Mouse (Mus musculus): Measurements from ENCODE around the gene Cd5. TPM values are rescaled to one million over a fixed set of nuclear protein-coding genes. Genes with fewer than 3 reads are reported as not detected.
A peak's percentile ranks its signal among the peaks of the same experiment; 100 is the strongest.

Gene Cd5
- total RNA-seq, 2 experiments from 2014 or later, result not detected

DNA sequence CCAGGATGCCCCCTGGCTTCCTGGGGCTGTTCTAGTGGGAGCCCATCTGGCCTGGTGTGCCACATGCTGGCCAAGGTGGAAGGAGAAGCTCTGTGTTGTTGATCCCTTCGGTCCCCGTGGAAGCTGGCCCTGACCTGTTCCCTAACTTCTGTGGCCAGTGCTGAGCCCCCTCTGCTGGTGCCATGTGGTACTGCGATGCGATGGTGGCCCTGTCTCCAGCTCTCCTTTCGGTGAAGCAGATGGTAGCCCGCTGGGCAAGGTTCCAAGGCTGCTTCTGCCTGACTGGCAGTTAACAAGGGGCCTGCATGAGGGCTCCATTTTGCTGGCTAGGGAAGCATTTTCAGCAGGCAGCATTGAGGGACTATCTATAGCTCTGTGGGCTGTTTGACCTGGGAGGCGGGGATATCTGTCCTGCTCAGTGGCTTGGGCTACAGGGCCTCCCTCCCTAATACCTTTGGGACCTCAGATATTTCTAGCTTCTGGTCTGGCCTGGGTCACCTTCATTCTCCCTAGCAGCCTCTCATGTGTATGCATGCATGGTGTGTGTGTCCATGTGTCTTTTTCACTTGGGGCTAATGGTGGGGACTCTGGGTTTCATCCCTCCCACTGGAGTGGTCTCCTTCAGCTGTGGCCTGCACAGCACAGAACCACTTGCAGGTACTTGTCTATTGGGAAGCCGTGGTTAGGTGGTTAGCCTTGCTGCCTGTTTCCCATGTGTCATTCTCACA lies 29.3 kb downstream of the Cd5 start:
- peak; percentile 91 for ATAC-seq (replicated peaks; ENCODE audit: poor library complexity, severe bottlenecking)

DNA sequence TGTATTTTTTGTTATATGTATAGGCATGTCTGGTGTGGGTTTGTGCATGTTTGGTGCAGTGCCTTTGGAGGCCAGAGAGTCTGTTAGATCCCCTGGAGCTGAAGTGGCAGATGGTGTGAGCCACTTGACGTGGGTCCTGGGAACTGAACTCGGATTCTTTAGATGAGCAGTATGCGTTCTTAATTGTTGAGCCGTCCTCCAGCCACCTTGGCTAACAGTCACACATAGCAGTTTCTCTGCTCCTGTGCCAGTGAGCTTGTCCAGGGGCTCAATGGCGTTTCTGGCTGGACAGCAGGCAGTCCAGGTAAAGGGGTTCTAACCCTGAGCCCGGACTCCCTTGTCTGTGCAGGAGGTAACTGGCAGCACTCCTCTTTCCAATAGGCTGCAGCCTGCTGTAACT lies 29.9 kb downstream of the Cd5 start:
- ATAC-seq (replicated peaks; ENCODE audit: poor library complexity, severe bottlenecking), result no peak

DNA sequence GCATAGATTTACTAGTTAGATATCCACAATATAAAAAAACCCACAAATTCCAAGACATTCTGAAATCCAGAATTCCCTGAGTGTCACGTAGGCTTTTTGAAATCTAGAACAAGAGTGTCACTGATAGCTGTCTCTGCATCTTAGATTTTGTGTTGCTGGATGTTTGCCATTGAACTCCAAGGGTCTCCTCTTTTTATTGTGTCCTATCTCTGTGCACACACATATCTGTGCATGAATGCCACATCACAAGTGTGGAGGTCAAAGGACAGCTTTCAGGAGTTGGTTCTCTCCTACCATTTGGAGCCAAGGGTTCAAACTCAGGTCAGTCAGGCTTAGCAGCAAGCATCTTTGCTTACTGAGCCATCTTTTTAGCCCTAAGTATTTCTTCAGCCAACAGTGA lies 30.9 kb downstream of the Cd5 start:
- no peak for ATAC-seq (replicated peaks; ENCODE audit: poor library complexity, severe bottlenecking)

DNA sequence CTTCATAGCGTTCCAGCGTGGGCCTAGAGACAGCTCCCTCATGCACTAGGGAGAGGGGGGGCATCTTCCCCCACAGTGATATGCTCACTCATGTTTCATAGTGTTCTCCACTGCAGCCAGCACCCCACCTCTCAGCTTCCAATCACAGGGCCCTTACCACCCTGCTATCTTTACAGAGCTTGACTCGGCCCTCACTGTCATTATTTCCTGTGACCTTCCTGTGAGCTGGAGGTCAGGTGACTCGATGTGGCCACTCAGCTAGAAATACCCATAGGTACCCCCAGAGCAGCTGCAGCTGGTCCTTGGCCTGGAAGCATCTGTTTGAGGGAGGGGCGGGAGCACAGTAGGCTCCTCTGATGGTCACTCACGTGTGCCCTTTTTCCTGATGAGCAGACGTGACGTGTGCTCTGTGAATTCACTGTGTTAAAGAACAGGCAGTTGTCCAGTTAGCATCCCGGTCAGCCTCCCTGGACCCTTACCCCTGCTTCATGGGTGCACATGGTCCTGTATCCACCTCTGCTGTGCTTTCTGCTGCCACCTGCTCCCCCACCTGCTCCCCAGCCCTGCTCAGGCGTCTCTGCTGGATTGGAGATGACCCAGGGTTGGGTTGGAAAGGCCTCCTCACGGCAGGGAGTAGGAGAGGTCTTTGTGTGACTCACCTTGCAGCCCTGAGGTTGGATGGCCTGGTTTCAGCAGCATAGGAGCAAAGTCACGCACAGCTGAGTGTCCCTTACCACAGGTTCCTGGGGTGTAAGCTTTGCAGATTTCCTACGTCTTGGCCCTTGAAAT lies 31.5 kb downstream of the Cd5 start:
- ATAC-seq (replicated peaks; ENCODE audit: poor library complexity, severe bottlenecking), result no peak

DNA sequence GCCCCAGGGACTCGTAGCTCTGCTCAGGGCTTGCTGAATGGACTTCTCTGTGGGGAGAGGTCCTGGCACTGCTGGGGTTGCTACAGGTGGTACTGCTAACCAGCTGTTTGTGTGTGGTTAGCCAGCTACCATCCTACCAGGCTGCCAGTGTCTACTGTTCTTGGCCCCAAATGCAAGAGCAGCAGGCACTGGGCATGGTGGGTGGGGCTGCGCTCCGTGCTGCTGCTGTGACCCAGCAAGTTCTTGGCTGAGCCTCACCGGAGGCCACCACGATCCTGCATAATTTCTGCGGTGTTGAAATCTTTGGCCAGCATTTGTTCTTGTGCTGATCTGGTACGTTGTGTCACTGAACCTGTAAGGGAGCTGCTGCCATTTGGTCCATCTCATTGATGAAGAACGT lies 35.3 kb downstream of the Cd5 start:
- peak; percentile 52 for ATAC-seq (replicated peaks; ENCODE audit: poor library complexity, severe bottlenecking)

DNA sequence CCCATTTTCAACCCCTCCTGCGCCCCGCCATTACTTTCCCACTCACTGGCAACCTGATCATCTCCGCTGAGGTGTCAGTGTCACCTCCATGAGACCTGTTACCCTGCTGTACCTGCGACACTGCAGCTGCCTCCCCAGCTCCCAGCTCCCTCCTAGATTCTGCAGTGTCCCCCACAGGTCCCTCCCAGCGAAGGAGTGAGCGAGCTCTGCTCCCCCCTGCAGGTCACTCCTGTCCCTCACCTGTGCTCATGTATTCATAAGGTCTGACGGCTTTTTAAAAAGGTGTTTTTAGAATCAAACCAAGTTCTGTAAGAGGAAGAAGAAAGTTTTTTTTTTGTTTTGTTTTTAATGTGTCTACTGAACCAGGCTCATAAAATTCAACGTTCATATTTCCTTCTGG lies 36.7 kb downstream of the Cd5 start:
- ATAC-seq (replicated peaks; ENCODE audit: poor library complexity, severe bottlenecking), result no peak

DNA sequence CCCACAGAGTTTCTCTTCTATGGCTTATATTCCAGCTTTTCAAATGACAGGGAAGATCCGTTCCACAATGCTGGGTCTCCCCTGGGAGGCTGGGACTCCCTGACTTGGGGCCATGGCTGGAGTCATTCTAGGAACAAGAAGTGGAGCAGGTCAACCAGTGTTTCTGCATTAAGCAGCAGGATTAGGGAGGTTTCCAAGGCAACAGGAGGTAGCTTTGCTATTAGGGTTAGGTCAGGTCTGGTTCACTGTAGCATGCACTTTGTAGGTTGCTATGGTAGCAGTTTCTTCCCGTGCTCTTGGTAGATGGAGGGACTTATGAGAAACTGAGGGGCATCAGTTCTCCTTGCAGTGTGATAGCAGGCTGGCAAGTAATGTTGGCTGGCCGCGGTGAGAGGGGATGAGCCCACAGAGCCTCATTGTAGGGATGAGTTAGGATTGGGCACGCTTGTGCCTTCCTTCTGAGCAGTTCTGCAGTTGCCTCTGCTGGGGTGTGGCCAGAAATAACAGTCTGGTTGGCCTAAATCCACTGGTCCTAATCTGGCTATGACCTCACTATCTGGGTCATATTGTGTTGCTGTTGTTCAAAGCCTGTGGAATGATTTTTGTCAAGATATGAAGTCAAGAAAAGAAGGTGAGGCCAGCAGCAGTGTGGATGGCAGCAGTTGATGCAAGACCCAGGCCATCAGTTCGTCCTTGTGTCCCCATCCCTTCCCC lies 37.6 kb downstream of the Cd5 start:
- ATAC-seq (replicated peaks; ENCODE audit: poor library complexity, severe bottlenecking), result no peak

DNA sequence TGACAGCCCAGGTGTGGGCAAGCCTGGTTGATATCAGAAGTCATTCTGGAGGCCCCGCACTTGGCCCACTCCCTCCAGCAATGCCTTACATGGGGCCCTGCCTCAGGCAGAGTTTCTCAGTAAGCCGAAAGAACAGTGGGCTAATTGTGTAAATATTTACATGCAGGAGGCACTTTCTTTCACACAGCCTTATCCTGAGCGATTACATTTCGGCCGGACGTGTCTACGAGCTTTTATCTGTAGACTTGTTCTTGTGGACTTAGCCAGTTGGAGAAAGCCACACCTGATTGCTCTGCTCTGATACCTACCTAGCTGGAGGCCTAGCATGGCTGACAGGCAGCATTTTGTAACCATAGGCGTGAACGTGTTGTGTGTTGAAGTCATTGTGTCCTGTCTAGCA lies 39.0 kb downstream of the Cd5 start:
- no peak for ATAC-seq (replicated peaks; ENCODE audit: poor library complexity, severe bottlenecking)

DNA sequence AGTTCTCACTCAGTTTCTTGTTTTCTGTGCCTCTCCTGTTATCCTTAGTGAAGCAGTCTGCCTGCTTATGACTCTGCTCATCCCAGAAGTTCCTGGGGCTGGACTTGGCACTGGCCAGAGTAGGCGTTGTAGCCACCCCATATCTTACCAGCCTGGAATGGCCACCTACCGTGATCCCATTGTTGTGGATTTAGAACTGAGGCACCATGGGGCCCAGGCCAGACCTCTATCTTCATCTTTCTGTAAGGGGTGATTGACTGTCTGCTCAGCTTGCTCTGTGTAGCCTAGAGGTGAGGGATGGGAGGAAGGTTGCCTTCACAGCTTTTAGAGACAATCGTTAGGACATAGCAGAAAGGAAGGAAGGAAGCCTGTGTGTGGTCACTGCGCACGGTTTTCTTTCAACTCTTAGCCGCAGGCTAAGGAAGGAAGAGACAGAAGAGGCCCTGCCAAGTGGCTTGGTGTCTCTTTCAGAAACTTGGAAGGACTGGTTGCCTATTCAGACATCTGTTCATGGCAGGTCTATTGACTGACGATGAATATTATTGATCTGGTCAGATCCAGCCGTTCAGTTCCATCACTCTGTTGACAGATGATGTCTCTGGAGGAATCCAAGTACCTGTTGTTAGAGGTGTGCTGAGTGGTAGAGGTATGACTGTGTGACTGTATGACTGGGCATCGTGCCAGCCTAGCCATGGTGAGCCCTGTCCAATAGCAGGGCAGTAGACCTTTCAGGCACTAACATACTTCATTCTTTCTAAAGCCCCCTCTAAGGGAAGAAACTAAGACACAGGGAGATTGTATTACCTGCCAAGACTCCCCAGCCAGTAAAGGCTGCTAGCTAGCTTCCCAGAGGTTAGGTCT lies 40.4 kb downstream of the Cd5 start:
- ATAC-seq (replicated peaks; ENCODE audit: poor library complexity, severe bottlenecking), result peak; percentile 80

DNA sequence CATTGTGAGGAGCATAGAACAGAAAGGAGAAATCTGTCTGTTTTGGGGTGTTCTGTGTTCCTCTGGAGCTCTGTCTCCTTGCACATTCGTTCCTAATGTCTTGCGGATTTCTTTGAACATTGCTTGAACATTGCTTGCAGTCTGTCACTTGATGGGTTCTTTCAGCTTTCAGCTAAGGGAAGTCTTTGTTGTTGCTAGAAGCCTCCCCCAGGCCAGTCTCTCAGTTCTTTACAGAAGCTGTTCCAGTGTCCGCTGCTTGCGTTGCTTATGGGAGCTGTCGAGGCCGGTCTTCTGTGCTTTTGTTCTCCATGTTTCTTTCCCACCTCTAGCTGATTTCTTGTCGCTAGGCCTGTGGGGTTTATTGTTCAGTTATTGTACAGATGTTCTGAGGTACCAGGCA lies 43.0 kb downstream of the Cd5 start:
- no peak for ATAC-seq (replicated peaks; ENCODE audit: poor library complexity, severe bottlenecking)

DNA sequence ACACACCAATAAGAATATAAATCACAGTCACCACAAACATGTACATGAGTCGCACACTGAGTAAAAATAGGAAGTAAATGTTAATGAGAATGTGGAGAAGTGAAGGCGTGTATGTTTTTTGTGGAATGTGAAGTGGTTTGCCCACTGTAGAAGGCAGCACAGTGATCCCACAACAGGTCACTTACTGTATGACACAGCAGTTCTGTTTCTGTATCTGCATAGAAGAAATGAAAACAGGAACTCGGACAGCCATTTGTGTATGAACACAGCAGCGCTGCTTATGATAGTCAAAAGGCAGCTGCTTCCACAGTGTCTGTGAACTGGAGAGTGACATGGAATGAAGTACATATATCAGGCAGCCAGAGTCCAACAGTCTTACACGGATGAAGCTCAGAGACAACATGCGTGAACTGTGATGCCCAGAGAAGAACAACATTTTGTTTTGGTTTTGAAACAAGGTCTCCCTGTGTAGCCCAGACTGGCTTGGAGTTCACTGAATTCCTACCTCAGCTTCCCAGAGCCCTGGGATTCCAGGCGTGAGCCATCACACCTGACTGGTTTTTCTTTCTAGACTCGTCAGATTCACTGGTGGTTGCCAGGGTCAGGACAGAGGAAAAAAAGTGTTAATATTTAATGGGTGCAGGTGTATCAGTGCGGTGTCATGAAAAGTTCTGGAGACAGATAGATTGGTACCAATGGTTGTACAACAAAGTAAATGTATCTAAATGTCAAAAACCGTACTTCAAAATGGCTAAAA lies 44.7 kb downstream of the Cd5 start:
- peak; percentile 70 for ATAC-seq (replicated peaks; ENCODE audit: poor library complexity, severe bottlenecking)

DNA sequence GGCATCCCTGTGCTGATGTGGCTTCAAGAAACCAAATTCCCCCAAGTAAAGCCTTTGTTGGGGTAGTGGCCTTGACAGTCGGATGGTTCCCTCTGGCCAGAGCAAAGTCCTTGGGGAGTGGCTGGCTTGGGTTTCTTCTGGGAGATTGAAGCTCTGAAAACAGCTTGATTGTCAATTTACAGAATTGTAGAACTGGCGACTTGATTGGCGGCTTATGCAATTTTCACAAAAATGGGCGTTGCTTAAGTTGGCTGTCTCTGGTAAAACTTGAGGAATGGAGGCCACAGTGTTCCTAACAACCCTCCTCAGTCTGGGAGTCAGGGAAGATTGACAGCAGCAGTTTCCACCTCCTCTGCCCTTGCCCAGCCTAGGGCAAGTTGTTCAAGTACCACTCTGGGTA lies 46.4 kb downstream of the Cd5 start:
- ATAC-seq (replicated peaks; ENCODE audit: poor library complexity, severe bottlenecking), result no peak

DNA sequence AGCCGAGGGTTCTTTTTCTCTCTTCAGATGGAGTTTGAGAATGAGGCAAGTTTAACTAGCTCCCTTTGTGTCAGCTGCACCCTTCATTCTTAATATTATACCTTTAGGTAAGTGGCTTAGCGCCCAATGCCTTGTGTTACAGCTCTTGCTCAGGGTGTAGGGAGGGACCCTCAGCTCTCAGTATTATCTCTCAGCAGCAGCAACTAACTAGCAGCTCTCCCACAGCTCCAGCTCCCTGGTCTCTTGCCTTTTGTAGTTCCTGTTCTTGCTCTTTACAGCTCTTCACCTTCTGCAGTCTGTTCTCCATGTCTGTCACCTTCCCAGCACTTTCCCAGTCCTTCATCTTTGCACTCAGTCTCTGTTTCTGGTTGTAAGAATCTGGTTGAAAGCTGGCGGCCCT lies 47.1 kb downstream of the Cd5 start:
- no peak for ATAC-seq (replicated peaks; ENCODE audit: poor library complexity, severe bottlenecking)

DNA sequence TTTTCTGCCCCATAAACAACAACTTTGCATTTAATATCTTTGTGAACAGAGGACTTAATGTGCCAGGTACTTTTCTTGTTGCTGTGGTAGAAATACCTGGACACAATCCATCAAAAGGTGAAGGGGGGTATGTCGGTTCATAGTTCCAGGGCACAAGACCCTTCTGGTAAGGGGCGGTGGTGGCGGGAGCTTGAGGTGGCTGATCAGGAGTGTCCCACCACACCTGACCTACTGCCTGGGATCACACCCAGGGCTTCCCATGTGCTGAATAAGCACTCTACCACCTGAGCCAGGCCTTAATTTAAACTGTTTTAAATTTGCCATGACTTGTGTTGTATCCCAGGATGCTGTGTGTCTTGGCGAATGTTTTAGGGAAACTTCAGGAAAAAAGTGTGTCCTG lies 47.7 kb downstream of the Cd5 start:
- ATAC-seq (replicated peaks; ENCODE audit: poor library complexity, severe bottlenecking), result no peak

DNA sequence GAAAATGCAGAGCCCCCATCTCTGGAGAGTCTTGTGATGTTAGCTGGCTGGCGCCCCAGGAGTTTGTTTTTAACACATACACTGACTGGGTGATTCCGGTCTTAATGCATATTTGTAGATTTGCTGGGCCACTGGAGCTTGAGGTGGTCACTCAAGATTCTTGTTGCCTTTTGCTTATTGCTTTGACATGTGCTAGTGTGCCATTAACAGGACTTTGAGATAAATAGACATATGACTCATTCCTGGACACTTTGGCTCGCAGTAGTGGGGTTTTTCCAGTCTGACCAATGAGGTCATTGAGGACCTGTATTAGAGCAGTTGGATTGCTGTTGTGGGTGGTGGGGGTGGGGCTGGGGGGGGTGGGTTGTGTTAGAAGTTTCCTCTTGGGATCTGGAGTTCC lies 48.5 kb downstream of the Cd5 start:
- no peak for ATAC-seq (replicated peaks; ENCODE audit: poor library complexity, severe bottlenecking)

DNA sequence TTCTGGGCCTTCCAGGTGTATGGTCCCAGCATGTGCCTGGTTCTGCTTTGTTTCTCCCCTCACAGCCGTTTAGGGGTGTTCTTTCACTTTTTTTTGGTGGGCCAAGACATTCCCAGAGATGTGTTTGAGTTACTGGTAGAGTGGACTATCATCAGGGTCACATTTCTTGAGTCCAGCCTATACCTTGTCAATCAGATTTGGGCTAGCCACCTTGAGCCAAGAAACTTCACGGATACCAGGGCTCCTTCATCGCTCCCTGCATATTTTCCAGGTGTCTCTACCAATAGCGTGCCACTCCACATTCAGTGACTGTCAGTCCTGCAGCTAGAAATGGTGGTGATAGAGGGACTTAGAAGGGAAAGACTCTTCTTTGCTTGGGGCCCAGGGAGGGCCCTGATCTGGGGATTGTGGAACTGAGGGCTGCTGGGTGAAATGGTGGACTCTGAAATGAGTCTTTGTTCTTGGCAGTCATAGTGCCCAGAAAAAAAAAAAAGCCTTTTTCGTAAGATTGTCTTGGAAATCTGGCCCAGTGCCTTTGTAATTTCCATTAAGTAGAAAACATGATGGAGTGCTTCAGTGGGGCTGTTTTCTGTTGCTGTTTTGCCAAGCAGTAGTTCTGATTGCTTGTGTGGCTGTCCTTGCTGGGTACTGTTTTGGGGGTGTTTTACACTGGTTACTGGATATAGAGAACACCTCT lies 49.2 kb downstream of the Cd5 start:
- ATAC-seq (replicated peaks; ENCODE audit: poor library complexity, severe bottlenecking), result no peak

DNA sequence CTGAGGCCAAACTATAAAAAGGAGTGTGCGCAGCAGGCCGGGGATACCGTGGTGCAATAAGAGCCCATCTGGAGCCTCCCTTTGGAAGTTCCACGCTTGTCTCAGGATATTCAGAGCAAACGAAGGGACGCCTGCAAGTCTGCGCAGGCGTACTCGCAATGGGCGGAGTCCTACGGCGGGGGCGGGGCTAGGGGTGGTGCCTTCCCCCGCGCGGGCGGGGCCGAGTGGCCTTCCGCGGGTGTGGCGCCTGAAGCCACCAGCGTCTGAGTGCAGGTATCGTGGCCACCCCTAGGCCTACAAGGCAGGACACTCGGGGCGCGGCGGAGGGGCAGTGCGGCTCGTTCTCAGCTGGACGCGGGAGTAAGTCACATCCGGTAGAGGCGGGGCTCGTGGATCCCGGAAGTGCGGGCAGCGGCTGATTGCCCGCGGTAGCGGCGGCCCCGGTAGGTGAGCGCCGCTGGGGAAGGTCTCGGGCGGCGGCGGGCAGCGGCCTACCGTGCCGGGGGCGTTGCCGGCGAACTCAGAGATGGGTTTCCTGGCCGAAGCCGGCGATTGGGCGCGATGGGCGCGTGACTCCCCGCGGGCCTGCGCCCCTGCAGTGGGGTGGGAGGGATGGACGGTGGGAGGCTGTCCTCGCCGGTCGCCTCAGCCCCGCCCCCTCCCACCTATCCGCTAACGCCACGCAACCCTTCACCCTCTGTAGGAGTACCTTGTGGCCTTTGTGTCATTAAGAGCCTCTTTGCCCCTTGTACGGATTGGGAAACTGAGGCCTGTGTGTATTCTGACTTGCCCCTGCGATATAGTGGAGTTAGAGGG lies 50.1 kb downstream of the Cd5 start, which contains the start of gene Vps37c:
Vps37c (plus strand) TSS at position 199 of the 816 bp plus-strand sequence.
- peak; percentile 89 for ATAC-seq (replicated peaks; ENCODE audit: poor library complexity, severe bottlenecking)

DNA sequence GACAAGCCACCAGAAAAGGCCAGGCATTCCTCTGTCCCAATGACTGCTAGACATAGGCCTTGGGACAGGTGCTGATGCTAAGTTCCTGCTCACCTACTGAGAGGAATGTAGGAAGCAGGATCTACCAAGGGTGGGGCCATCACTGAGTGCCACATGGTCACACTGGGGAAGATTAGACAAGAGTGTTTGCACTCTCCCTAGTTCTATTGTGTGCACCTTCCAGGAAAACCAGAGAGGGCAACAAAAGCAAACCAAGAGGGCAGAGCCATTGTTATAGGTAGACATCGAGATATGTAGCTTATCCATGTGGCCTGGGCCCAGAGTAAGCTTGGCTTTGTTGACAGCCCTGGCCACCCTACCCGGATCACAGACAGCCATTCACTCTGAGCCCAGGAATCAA lies 53.1 kb downstream of the Cd5 start:
- ATAC-seq (replicated peaks; ENCODE audit: poor library complexity, severe bottlenecking), result no peak

All from granulocyte monocyte progenitor cell, adult 5-6 weeks (primary cell).